Mouse (Mus musculus) embryonic fibroblast, embryonic 13.5 days (primary cell): ENCODE results near the gene Crabp2. TPM values are rescaled to one million over a fixed set of nuclear protein-coding genes. Genes with fewer than 3 reads are reported as not detected.

Source experiments
- H3K27ac ChIP-seq: 2 replicates; pipeline ENCODE4 v1.5.1; 2012; ENCODE audit warnings: low read length, control low read depth, inconsistent platforms; ENCODE audit not compliant: insufficient read depth
- H3K4me1 ChIP-seq: 2 replicates; pipeline ENCODE4 v1.6.1; 2011; ENCODE audit warnings: low read length; ENCODE audit not compliant: control insufficient read depth, insufficient read depth
- H3K4me3 ChIP-seq: 2 replicates; pipeline ENCODE4 v1.5.1; 2011; ENCODE audit warnings: mild to moderate bottlenecking, control low read depth, low read length; ENCODE audit not compliant: insufficient read depth
- CTCF ChIP-seq: IDR thresholded peaks from 2 replicates; pipeline ENCODE4 v1.5.1; 2011; ENCODE audit warnings: mild to moderate bottlenecking, control low read depth, low read length, moderate library complexity, borderline replicate concordance; ENCODE audit not compliant: insufficient read depth
- POLR2A ChIP-seq: IDR thresholded peaks from 2 replicates; pipeline ENCODE4 v1.6.1; 2011; ENCODE audit warnings: low read depth, mild to moderate bottlenecking, control low read depth, low read length, moderate library complexity
- polyA plus RNA-seq: library from polyadenylated mRNA; stranded (reverse); fragments of >200 nt; gene quantifications from 2 replicates; pipeline ENCODE4 v1.2.4, GENCODE M21; 2011; ENCODE audit warnings: low read depth; ENCODE audit not compliant: missing spikeins, insufficient read length

Crabp2 gene
- polyA plus RNA-seq, 1 experiment = 99.8 TPM

DNA sequence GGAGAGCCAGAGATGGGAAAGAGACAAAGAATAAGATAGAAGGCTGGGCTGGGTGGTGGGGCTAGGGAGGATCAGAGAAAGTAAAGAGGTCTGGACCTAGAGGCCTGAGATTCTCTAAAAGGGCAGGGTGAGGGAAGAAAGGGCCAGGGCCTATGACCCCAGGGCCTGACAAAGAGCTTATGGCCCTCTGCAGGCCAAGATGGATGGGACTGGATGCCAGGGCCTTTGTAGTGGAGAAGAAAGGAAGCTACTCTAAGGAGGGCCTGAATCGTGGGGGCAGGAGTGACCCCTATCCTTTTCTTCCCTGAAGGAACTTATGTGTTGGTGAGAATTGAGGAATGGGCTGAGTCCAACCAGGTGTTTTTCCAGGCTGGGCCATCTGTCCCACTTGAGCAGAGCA is 9.6 kb downstream of the Crabp2 start:
- peaks cover 11% of the 10 kb centered on the region; the same call in 1 of the 2 replicates for H3K4me1 ChIP-seq
- no peak for TF ChIP-seq POLR2A
- TF ChIP-seq CTCF = no peak
- H3K27ac ChIP-seq = no peak overlapping the region
- no peak overlapping the region for H3K4me3 ChIP-seq

DNA sequence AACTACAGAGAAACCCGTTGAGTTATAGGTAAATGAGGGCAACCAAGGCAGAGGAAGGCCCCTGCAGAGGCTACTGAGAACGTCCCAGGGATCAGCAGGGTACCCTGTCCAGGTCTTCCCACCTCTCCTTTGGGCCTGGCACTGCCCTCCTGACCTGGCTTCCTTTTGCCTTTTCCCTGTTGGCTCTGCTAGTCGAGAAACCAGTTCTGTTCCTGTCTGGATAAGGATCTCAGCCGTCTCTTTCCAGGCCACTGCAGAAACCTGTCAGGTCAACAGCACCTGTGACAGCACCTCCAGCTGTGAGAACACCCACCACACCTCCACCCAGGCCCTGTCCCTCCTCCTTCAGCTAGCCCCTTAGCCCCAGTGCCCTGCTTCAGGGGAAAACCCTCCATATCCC is 10.0 kb downstream of the Crabp2 start:
- no peak for TF ChIP-seq CTCF
- no peak for TF ChIP-seq POLR2A
- Histone ChIP-seq H3K27ac (no peak overlapping the region), H3K4me3 (no peak overlapping the region), H3K4me1 (peaks cover 11% of the 10 kb centered on the region; the same call in 1 of the 2 replicates)

DNA sequence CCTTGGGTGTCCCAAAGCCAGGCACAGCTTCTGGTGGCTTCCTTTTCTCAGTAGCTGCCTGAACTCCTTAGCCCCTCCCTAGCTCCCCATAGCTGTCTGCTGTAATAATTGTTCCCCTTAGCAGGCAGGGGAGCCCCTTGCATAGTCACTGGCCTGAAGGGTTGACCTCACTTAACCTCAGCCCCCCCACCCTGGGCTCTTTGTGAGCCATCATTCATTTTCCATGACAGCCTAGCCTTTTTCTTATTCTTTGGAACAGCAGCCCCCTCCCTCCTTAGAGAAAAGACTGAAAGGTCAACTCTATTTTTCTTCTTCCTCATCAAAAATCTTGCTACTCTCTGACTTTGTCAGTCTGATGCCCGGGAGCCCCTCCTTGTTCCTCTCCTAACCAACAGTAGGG is 10.5 kb downstream of the Crabp2 start:
- no peak overlapping the region for H3K4me3 ChIP-seq

GRCm38 (mm10) chr3:87959371-87959770 is 10.9 kb downstream of the Crabp2 start:
- H3K4me3 ChIP-seq = no peak overlapping the region
- TF ChIP-seq POLR2A (no peak), CTCF (no peak)
- peak overlapping the region; percentile 84 for H3K27ac ChIP-seq
- H3K4me1 ChIP-seq = peaks cover 11% of the 10 kb centered on the region; the same call in 1 of the 2 replicates

More for the DNA sequence above, 10.5 kb downstream of the Crabp2 start:
- peaks cover 11% of the 10 kb centered on the region; the same call in 1 of the 2 replicates for H3K4me1 ChIP-seq
- H3K27ac ChIP-seq = peak overlapping the region; percentile 21; the same call in 1 of the 2 replicates
- TF ChIP-seq POLR2A = no peak
- TF ChIP-seq CTCF = no peak

- TF ChIP-seq POLR2A (no peak), CTCF (no peak)
- Histone ChIP-seq H3K4me1 (peaks cover 11% of the 10 kb centered on the region; the same call in 1 of the 2 replicates), H3K27ac (peak overlapping the region; percentile 84), H3K4me3 (peak overlapping the region; percentile 30; the same call in 1 of the 2 replicates)
Observed at GRCm38 (mm10) chr3:87960191-87960585, 11.7 kb downstream of the Crabp2 start.

DNA sequence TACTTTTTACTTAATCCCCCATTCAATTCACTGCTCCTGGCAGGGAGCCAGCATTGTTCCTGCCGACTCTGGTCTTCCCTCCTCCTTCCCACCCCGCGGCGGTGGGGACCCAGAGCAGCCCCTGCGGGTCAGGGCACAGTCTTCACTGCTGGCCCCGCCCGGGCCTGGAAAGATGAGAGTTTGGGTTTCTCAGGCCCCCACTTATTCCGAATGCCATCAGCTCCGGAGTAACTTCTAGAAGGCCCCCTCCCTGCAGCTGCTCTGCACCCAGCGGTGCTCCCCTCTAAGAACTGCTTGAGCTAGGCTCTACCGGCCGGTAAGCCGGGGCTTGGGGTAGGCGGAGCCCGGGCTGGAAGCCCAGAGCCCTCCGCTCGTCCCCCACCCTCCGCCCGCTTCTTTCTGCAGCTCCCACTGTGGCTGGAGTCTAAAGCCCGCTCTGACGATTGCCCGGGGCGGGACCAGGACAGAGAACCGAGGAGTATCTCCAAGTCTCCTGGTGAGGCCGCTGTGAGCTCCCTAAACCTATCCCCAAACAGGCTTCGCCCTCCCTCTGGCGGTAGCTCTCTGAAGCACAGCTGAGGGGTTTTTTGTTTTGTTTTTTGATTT is 12.2 kb downstream of the Crabp2 start:
- TF ChIP-seq POLR2A (peak; percentile 70), CTCF (peak; percentile 81)
- H3K4me1 ChIP-seq = peaks cover 11% of the 10 kb centered on the region; the same call in 1 of the 2 replicates
- peak overlapping the region; percentile 30 for H3K4me3 ChIP-seq
- H3K27ac ChIP-seq = peak overlapping the region; percentile 84

DNA sequence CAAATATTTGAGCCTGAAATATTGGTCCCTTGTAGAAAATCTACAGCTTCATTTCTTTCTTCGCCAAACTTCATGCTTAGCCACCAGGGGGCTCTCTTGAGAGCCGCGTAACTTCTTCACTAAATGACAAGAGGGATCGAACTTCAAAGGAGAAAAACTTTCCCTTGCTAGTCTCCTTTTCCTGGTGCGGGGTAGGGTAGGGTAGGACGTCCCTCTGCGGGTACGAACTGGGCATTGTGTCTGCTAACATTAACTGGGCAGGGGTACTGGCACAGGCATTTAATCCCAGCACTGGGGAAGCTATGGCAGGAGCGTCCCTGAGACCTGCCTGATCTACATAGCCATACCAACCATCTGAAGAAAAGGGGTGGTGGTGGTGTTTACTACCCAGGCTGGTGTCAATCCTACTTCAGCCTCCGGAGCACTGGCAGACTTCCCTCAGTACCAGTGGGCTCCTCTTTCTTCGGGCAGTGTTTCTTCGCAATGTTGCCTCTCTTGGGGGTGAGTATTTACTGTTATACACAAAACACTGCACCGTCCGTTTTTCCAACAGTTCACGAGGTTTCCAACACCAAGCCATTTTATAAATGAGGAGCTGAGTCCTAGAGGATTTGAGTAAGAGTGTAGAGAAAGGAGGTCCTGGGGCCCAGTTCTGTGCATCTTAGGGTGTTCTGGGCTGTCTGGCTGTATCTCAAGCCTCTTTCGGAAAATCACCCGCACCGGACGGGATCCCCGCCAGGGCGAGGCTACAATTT is 21.9 kb downstream of the Crabp2 start:
- Histone ChIP-seq H3K4me3 (peak overlapping the region; percentile 77), H3K4me1 (peaks cover 13% of the 10 kb centered on the region), H3K27ac (0 out of 2 replicates have a peak overlapping the region, but pooled peaks have one; percentile 3)
- no peak for TF ChIP-seq CTCF
- TF ChIP-seq POLR2A = no peak

DNA sequence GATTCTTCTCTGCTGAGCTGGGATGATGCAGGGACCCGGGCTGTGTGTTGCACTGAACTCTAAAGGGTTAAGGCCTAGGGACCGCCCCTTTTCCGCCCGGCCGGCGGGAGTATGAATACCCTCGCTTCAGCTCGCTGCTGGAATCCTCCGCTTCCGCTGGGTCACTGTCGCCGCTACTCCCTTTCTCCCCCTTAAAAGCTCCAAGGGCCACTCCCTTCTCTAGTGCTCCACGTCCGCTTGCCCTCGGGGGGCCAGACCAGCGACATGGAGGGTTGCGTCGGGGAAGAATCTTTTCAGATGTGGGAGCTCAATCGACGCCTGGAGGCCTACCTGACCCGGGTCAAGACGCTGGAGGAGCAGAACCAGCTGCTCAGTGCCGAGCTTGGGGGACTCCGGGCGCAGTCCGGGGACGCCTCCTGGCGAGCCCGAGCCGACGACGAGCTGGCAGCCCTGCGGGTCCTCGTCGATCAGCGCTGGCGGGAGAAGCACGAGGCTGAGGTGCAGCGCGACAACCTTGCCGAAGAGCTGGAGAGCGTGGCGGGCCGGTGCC is 22.5 kb downstream of the Crabp2 start, which contains the start of gene Nes:
TSS of gene Nes (plus strand) at position 140 of the 550 bp plus-strand sequence.
- Histone ChIP-seq H3K27ac (0 out of 2 replicates have a peak within 1 kb of the TSS, but pooled peaks have one; percentile 3), H3K4me1 (peaks cover 13% of the 10 kb centered on the region), H3K4me3 (peak within 1 kb of the TSS; percentile 77)
- TF ChIP-seq CTCF (no peak), POLR2A (peak; percentile 79)

DNA sequence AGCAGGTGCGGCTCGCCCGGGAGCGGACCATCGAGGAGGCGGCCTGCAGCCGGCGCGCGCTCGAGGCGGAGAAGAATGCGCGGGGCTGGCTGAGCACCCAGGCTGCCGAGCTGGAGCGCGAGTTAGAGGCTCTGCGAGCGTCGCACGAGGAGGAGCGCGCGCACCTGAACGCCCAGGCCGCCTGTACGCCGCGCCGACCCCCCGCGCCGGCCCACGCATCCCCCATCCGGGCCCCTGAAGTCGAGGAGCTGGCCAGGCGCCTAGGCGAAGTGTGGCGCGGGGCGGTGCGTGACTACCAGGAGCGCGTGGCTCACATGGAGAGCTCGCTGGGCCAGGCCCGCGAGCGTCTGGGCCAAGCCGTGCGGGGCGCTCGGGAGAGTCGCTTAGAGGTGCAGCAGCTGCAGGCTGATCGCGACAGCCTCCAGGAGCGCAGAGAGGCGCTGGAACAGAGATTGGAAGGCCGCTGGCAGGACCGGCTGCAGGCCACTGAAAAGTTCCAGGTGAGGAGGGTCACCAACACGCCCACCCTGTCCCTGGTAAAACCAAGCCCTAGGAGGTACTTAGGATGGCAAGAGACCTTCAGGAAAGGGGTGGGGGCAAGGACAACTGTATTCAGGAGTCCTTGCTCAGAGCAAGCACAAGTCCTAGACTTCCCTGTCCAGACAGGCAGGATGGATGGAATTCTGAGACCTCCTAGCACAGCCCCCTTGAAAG is 23.2 kb downstream of the Crabp2 start:
- H3K4me3 ChIP-seq = peak overlapping the region; percentile 77
- no peak overlapping the region for H3K27ac ChIP-seq
- TF ChIP-seq CTCF (no peak), POLR2A (no peak)
- peaks cover 13% of the 10 kb centered on the region for H3K4me1 ChIP-seq
